Mouse (Mus musculus): Measurements from ENCODE around the gene Clcnka. TPM values are rescaled to one million over a fixed set of nuclear protein-coding genes. Genes with fewer than 3 reads are reported as not detected.

The Clcnka gene
- total RNA-seq, 2 experiments from 2014 or later: not detected

- no peak for DNase-seq (ENCODE audit: low spot score in 2 of 2)
- intact Hi-C loops (cut with DNase I): no loop called here
These were observed 55.0 kb downstream of the Clcnka start for GRCm38 (mm10) chr4:141343515-141343914.

DNA sequence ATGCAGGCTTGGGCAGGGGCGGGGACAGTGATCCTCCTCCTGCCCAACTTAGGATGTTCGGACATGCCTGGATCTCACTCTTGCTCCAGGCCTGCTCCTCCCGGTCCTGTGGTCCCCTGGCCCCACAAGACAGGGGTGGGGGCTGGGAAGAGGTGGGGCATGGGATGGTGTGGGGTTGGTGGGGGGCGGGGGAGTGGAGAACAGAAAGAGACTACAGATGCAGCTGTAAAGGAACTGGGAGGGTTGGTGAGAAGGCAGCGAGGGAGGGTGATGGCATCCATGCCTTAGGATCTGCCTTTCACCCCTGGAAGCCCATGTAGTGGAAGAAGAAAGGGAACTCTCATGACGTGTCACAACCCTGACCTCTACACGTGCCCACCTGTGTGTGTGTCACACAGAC lies 57.0 kb downstream of the Clcnka start:
- no peak for DNase-seq (ENCODE audit: low spot score in 2 of 2)
- intact Hi-C loops (cut with DNase I): no loop called here

DNA sequence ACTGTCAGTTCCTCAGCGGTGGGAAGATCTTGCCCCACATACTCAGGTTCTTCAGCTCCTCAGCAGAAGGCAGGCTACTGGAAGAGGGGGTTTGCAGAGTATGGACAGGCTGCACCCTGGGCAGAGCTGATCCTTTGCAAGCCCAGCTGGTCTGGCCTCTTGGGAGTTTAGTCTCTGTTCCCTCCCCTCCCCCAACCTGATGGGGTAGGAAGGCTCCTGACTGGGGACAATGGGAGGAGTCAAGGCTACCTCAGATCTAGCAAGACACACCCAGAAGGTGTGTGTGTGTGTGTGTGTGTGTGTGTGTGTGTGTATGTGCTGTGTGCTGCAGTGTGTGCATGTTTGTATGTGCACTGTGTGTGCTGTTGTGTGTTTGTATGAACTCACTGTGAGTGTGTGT lies 59.7 kb downstream of the Clcnka start:
- intact Hi-C loops (cut with DNase I): no loop called here
- DNase-seq (ENCODE audit: low spot score in 2 of 2): no peak

- intact Hi-C loops (cut with DNase I): no loop called here
- DNase-seq (ENCODE audit: low spot score in 2 of 2): no peak
These were observed 60.5 kb downstream of the Clcnka start for GRCm38 (mm10) chr4:141337986-141338385.

- DNase-seq (ENCODE audit: low spot score in 2 of 2): no peak
- intact Hi-C loops (cut with DNase I): no loop called here
These were observed 62.3 kb downstream of the Clcnka start for GRCm38 (mm10) chr4:141336196-141336595.

DNA sequence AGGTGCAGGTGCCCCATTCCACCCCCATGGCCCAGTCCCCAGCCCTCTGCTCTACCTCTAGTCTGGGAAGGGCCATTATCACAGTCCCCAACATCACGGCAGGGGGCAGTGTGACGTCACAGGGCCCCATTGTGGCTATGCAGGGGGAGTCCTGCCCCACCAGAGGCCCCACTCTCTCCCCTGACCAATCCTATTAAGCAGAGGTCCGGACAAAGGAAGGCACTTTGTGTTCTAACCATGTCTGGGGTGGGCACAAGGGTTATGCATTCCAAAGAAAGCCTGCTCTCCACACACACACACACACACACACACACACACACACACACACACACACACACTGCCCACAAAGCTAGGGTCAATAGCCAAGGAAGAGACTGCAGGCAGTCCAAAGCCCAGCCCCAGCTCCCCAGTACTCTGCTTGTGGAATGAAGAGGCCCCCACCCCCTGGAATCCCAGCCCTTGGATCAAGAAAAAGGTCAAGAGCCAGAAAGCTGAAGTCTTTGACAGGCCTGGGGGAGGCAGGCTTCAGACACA lies 63.2 kb downstream of the Clcnka start:
- DNase-seq (ENCODE audit: low spot score in 2 of 2): no peak
- intact Hi-C loops (cut with DNase I): no loop called here

- DNase-seq (ENCODE audit: low spot score in 2 of 2): no peak
- intact Hi-C loops (cut with DNase I): no loop called here
These were observed 63.8 kb downstream of the Clcnka start for GRCm38 (mm10) chr4:141334695-141335094.

Small RNA genes lying within 50 kb of the gene (microRNA-seq; reads per million reads assigned to microRNA genes)
- 0 reads per million in 2 experiments for gene Gm25690

Other genes with a start within 250 kb of the Clcnka start
- gene Rsg1, start 184.8 kb downstream of the Clcnka start, total RNA-seq (2021): 1 to 10 TPM; 2.5 to 3.2 TPM
- gene Arhgef19, start 159.2 kb downstream of the Clcnka start, total RNA-seq (2021): 10 to 100 TPM; 15.1 to 16.3 TPM
- 1 to 10 TPM in 1 of 2 experiments, under 1 TPM in 1; 0.82 to 1.2 TPM for gene Epha2, start 97.5 kb downstream of the Clcnka start, total RNA-seq (2021)
- gene Fam131c, start 30.5 kb downstream of the Clcnka start, total RNA-seq (2021): 1 to 10 TPM; 3.1 to 3.5 TPM
- not detected for gene Clcnkb, start 17.3 kb upstream of the Clcnka start, total RNA-seq (2021)
- under 1 TPM; 0.39 to 0.66 TPM for gene Hspb7, start 22.1 kb upstream of the Clcnka start, total RNA-seq (2021)
- 1 to 10 TPM; 4.7 to 6.0 TPM for gene Srarp, start 37.4 kb upstream of the Clcnka start, total RNA-seq (2021)
- 10 to 100 TPM; 42.1 to 43.3 TPM for gene Zbtb17, start 45.9 kb upstream of the Clcnka start, total RNA-seq (2021)
- gene Spen, start 139.9 kb upstream of the Clcnka start, total RNA-seq (2021): 10 to 100 TPM; 54.6 to 60.6 TPM
- gene Fblim1, start 207.4 kb upstream of the Clcnka start, total RNA-seq (2021): 1 to 10 TPM in 1 of 2 experiments, under 1 TPM in 1; 0.96 to 1.6 TPM
- under 1 TPM; 0.85 TPM for gene Tmem82, start 219.9 kb upstream of the Clcnka start, total RNA-seq (2021)
- 1 to 10 TPM; 3.0 to 3.2 TPM for gene Slc25a34, start 225.1 kb upstream of the Clcnka start, total RNA-seq (2021)

Data from left cerebral cortex, postnatal 25 days (tissue).